Mouse (Mus musculus) limb, embryonic 11.5 days (tissue): ENCODE measurements around the gene Odc1. TPM values are rescaled to one million over a fixed set of nuclear protein-coding genes. Genes with fewer than 3 reads are reported as not detected.

Experiments
- ATAC-seq: fragments of 200-750 bp; cut with Nextera tagmentation; 2 replicates; pipeline ENCODE4 v1.8.0; 2017; ENCODE audit warnings: low read depth; ENCODE audit not compliant: insufficient number of reproducible peaks, low FRiP score, low TSS enrichment
- DNase-seq: peaks from one replicate; pipeline ENCODE4 v3.0.0-alpha.2; 2015; ENCODE audit warnings: low spot score
- H3K27ac ChIP-seq: fragments of 300-500 bp; sonication (generic); replicated peaks from 2 replicates; pipeline ENCODE4 v1.5.1; 2014; ENCODE audit warnings: low read depth, mild to moderate bottlenecking, low read length
- H3K27me3 ChIP-seq: fragments of 300-500 bp; sonication (generic); 2 replicates; pipeline ENCODE4 v1.6.1; 2014; ENCODE audit warnings: mild to moderate bottlenecking, low read length, mixed read lengths; ENCODE audit not compliant: control insufficient read depth, insufficient read depth
- H3K36me3 ChIP-seq: fragments of 300-500 bp; sonication (generic); 2 replicates; pipeline ENCODE4 v1.6.1; 2014; ENCODE audit warnings: mild to moderate bottlenecking, low read length, moderate library complexity, mixed read lengths; ENCODE audit not compliant: control insufficient read depth, insufficient read depth
- H3K4me1 ChIP-seq: fragments of 300-500 bp; sonication (generic); 2 replicates; pipeline ENCODE4 v1.6.1; 2014; ENCODE audit warnings: low read length, mixed read lengths; ENCODE audit not compliant: control insufficient read depth, insufficient read depth
- H3K4me2 ChIP-seq: fragments of 300-500 bp; sonication (generic); 2 replicates; pipeline ENCODE4 v1.6.1; 2014; ENCODE audit warnings: low read depth, mild to moderate bottlenecking, moderate library complexity; ENCODE audit not compliant: severe bottlenecking
- H3K4me3 ChIP-seq: fragments of 300-500 bp; sonication (generic); 2 replicates; pipeline ENCODE4 v1.5.1; 2014; ENCODE audit warnings: low read depth, low read length
- H3K9ac ChIP-seq: fragments of 300-500 bp; sonication (generic); 2 replicates; pipeline ENCODE4 v1.6.1; 2014; ENCODE audit warnings: mild to moderate bottlenecking, low read length
- H3K9me3 ChIP-seq: fragments of 300-500 bp; sonication (generic); 2 replicates; pipeline ENCODE4 v1.6.1; 2016; ENCODE audit warnings: low read length; ENCODE audit not compliant: control insufficient read depth
- WGBS: fragments of 180-500 bp; shearing (Covaris S2); extraction: QIAGEN DNeasy Blood & Tissue Kit; methylation state at CpG from one replicate; pipeline ENCODE4 v1.1.7; 2014; 5-methylcytosine and 5-hydroxymethylcytosine counted together
- polyA plus RNA-seq: library from polyadenylated mRNA; unstranded; fragments of >200 nt; fragmentation: Nextera tagmentation; extraction: Ambion mirVana; gene quantifications from 2 replicates; pipeline ENCODE4 v1.2.1, GENCODE M21; 2014

The Odc1 gene
- polyA plus RNA-seq, 1 experiment from 2014 or later, result 304 TPM

DNA sequence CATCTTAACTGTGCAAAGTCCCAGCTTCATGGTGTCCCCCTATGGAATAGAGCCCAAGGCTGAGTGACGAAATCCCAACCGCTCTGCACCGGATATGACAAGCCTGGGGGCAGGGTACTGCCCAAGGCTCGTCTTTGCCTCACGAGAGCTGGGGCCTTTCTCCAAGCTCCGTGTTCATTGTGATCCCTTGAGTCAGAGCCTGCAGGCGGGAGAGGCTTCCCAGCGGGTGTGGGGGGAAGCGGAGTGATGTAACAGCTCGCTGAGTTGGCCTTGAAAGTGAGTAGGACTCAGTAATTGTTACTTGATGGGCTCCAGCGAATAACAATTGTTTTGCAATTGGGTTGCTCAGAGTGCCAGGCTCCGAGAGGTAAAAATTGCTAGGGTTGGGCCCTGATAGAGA is 34.4 kb upstream of the Odc1 start:
- no peak overlapping the region for H3K27ac ChIP-seq
- no peaks in the 10 kb centered on the region for H3K4me1 ChIP-seq
- no peaks in the 10 kb centered on the region for H3K27me3 ChIP-seq
- H3K4me2 ChIP-seq, result no peak overlapping the region
- DNase-seq (no peak), ATAC-seq (no peak; the same call in 1 of the 2 replicates)
- H3K4me3 ChIP-seq, result no peak overlapping the region
- no peak overlapping the region for H3K9ac ChIP-seq
- WGBS, result 67% methylated on average over 12 of the region's 12 CpGs
- H3K36me3 ChIP-seq, result no peaks in the 10 kb centered on the region
- no peaks in the 10 kb centered on the region for H3K9me3 ChIP-seq

DNA sequence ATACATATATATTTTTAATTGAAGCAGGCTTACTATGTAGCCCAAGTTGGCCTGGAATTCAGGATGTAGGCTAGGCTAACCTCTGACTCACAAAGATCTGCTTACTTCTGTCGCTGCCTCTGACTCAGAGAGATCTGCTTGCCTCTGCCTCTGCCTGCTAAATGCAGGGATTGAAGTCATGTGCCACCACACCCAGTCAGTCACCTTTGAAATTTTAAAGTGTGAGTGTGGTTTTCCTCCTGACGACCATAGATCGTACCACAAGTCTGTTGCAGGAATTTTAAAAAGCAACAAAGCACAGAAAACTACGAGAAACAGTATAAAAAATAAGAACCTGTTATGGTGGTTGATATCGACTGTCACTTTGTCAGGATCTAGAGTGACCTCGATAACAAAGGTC is 33.6 kb upstream of the Odc1 start:
- H3K4me1 ChIP-seq, result no peaks in the 10 kb centered on the region
- H3K9ac ChIP-seq, result no peak overlapping the region
- no peaks in the 10 kb centered on the region for H3K27me3 ChIP-seq
- ATAC-seq (no peak), DNase-seq (no peak)
- no peak overlapping the region for H3K4me2 ChIP-seq
- H3K27ac ChIP-seq, result no peak overlapping the region
- H3K36me3 ChIP-seq, result no peaks in the 10 kb centered on the region
- 87% methylated on average over 6 of the region's 6 CpGs for WGBS
- H3K4me3 ChIP-seq, result no peak overlapping the region
- H3K9me3 ChIP-seq, result no peaks in the 10 kb centered on the region

DNA sequence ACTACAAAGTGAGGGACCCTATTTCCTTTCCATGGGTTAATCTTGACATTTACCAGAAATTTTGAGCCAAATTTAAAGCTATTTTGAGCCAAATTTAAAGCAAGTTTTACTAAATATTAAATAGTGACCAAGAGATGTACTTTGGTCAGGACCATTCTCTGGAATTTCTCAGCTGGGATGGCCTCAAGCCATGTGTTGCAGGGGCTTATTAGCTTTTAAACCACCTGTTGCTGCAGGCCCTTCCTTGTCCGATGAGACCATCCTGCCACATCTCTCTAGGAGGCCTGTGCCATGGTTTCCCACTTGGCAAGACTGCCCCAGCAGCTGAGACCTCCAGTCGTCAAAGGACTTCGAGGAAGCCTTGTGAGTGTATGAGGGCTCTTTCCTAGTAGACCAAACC is 15.4 kb upstream of the Odc1 start:
- WGBS, result 78% methylated on average over 3 of the region's 3 CpGs
- no peaks in the 10 kb centered on the region for H3K36me3 ChIP-seq
- H3K27ac ChIP-seq, result no peak overlapping the region
- H3K4me1 ChIP-seq, result no peaks in the 10 kb centered on the region
- no peak for ATAC-seq
- no peaks in the 10 kb centered on the region for H3K27me3 ChIP-seq
- H3K9ac ChIP-seq, result no peak overlapping the region
- no peaks in the 10 kb centered on the region for H3K9me3 ChIP-seq
- no peak overlapping the region for H3K4me3 ChIP-seq
- H3K4me2 ChIP-seq, result no peak overlapping the region
- DNase-seq, result no peak

DNA sequence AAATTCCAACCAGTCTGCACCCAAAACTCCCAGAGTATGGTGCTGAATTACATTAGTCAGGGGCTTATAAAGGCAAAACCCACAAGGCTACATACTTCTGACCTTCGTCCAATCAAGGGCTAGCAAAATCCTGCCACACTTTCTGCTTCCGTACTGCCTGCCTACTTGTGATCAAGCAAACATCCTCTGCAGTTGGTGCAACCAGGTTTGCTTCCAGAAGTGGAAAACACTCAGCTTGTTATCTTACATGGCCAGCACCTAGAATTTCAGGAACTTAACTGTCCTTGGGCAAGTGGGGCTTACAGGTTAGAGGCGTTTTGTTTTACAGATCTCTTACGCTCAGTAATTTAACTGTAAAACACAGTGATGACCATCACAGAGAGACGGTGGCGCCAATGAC is 14.9 kb upstream of the Odc1 start:
- no peak overlapping the region for H3K9ac ChIP-seq
- H3K4me2 ChIP-seq, result no peak overlapping the region
- H3K27me3 ChIP-seq, result no peaks in the 10 kb centered on the region
- no peak for DNase-seq
- H3K4me1 ChIP-seq, result no peaks in the 10 kb centered on the region
- 82% methylated on average over 6 of the region's 6 CpGs for WGBS
- no peak overlapping the region for H3K27ac ChIP-seq
- H3K9me3 ChIP-seq, result no peaks in the 10 kb centered on the region
- no peak overlapping the region for H3K4me3 ChIP-seq
- H3K36me3 ChIP-seq, result no peaks in the 10 kb centered on the region
- no peak for ATAC-seq

DNA sequence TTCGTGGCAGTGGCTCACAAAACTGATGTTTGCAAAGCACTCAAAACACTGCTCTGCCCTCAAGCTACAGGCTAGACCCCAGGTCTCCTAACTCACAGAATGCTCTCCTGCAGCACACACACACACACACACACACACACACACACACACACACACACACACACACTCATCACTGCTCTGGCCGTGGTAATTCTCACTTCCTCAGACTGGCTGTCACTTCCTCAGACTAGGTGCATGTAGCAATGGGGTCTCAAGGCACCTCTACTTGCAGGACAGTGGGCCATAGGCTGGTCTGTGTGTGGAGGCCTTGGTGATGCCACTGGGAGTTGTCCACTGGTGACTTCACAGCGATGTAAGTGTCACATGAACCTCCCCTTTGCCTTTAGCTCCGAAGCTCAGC is 13.8 kb upstream of the Odc1 start:
- ATAC-seq (no peak), DNase-seq (no peak)
- H3K36me3 ChIP-seq, result no peaks in the 10 kb centered on the region
- 79% methylated on average over 4 of the region's 4 CpGs for WGBS
- H3K27me3 ChIP-seq, result no peaks in the 10 kb centered on the region
- no peak overlapping the region for H3K27ac ChIP-seq
- no peak overlapping the region for H3K4me2 ChIP-seq
- no peak overlapping the region for H3K9ac ChIP-seq
- no peak overlapping the region for H3K4me3 ChIP-seq
- no peaks in the 10 kb centered on the region for H3K9me3 ChIP-seq
- no peaks in the 10 kb centered on the region for H3K4me1 ChIP-seq

DNA sequence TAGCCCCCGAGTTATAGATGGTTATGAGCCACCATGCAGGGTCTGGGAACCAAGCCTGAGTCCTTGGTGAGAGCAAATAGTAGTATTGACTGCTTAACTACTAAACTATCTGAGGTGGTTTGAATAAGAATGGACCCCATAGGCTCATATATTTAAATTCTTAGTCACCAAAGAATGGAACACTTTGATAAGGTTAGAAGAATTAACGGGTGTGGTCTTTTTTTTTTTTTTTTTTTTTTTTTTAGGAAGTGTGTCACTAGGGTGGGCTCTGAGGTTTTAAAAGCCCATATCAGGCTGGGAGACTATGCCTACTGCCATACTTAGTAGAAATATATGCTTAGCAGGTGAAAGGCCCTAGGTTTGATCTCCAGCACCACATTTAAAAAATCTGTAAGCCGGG is 8.4 kb upstream of the Odc1 start:
- no peaks in the 10 kb centered on the region for H3K4me1 ChIP-seq
- H3K9ac ChIP-seq, result no peak overlapping the region
- WGBS, result 91% methylated on average over 3 of the region's 3 CpGs

DNA sequence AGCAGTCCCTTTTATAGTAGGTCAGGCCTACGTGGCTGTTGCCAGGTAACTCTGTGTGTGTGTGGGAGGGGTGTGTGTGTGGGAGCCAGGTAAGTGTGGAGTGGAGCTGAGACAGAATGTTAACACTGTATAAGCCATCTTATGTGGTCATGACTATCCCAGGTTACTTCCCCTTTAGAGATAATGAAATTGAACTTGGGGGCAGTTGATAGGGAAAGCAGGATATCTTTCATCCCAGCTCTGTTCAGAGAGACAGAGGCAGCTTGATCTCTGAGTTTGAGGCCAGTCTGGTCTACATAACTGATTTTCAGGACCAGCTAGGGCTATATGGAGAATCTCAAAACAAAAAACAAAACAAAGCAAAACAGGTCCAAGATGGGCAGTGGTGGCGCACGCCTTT is 7.4 kb upstream of the Odc1 start:
- Histone ChIP-seq H3K4me1 (no peaks in the 10 kb centered on the region), H3K4me2 (no peak overlapping the region), H3K36me3 (no peaks in the 10 kb centered on the region), H3K9me3 (no peaks in the 10 kb centered on the region), H3K27ac (no peak overlapping the region), H3K9ac (no peak overlapping the region), H3K27me3 (no peaks in the 10 kb centered on the region), H3K4me3 (no peak overlapping the region)
- ATAC-seq (no peak), DNase-seq (no peak)
- WGBS, result 83% methylated on average over 3 of the region's 3 CpGs

More for the DNA sequence above, 8.4 kb upstream of the Odc1 start:
- no peak for DNase-seq
- Histone ChIP-seq H3K27me3 (no peaks in the 10 kb centered on the region), H3K36me3 (no peaks in the 10 kb centered on the region), H3K9me3 (no peaks in the 10 kb centered on the region), H3K4me3 (no peak overlapping the region), H3K27ac (no peak overlapping the region), H3K4me2 (no peak overlapping the region)
- no peak for ATAC-seq

DNA sequence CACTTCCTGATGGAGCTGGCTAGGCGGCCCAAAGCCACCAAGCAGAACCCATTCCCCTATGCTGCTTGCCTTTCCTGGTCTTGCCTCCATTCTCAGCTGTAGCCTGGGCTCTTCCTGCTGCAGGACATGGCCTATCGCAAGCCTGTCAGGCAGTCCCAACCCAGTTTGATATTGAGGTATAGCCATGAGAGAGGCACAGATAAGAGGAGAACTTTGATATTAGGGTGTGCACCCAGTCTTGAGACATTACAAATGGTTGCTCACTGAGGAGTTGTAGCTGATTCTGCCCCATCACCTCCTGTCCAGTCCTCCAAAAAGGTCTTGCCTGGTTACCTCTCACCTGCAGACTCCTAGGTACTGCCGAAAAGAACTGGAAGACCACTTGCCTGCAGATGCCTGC is 6.5 kb upstream of the Odc1 start:
- no peak overlapping the region for H3K27ac ChIP-seq
- no peaks in the 10 kb centered on the region for H3K4me1 ChIP-seq
- H3K27me3 ChIP-seq, result no peaks in the 10 kb centered on the region
- H3K9ac ChIP-seq, result no peak overlapping the region
- no peak overlapping the region for H3K4me3 ChIP-seq
- H3K36me3 ChIP-seq, result no peaks in the 10 kb centered on the region
- H3K4me2 ChIP-seq, result no peak overlapping the region
- 82% methylated on average over 3 of the region's 3 CpGs for WGBS
- ATAC-seq (no peak), DNase-seq (no peak)
- no peaks in the 10 kb centered on the region for H3K9me3 ChIP-seq

DNA sequence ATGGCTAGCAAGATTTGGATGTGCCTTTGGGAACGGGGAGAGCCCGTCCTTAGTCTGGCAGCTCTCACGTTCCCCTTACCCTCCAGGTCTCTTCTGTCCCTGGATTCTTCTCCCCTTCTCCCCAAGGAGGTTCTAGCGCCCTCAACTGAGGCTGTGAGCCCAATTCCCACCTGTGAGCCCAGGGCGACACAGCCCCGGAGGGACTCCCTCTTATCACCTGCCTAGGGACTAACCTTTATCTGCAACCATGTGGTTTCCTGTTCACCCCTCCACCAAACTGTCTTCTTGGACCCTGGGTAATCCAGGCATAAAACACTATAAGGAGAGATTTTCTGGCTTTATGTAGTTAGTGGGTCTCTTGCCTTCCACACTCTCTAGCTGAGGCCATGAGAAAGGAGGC is 5.6 kb upstream of the Odc1 start:
- DNase-seq (no peak), ATAC-seq (no peak)
- H3K27me3 ChIP-seq, result no peaks in the 10 kb centered on the region
- 74% methylated on average over 6 of the region's 6 CpGs for WGBS
- no peaks in the 10 kb centered on the region for H3K4me1 ChIP-seq
- no peaks in the 10 kb centered on the region for H3K9me3 ChIP-seq
- H3K27ac ChIP-seq, result no peak overlapping the region
- H3K4me2 ChIP-seq, result no peak overlapping the region
- H3K9ac ChIP-seq, result no peak overlapping the region
- no peak overlapping the region for H3K4me3 ChIP-seq
- H3K36me3 ChIP-seq, result no peaks in the 10 kb centered on the region
